Mouse (Mus musculus): ENCODE measurements around the gene Adam12.

DNA sequence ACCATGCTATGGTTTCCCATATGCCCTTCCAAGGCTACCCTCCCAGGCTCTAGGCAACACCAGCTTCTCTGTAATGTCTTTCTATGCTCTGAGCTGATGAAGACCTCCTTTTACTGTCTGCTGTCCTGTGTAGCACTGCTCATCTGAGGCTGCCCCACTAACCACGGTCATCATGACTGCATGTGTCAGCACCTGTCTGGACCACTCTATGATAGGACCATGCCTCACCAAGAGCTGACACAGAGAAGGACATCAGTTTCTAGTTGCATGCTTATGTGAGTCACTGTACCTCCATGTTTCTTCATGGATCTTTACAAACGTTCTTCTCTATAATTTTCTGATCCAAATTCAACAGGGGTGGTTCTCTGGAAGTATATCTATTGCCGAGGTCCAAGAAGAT is 1.2 kb downstream of the Adam12 start:
- TF ChIP-seq MAFK (IDR thresholded peaks at IDR 0.05; ENCODE audit: insufficient read depth, low read depth, low read length): no peak
- TF ChIP-seq HCFC1 (IDR thresholded peaks at IDR 0.05; ENCODE audit: borderline replicate concordance, insufficient read depth, low read length): no peak

Data from ES-E14 (cell line).